Mouse (Mus musculus) kidney, adult 18-20 months (tissue): ENCODE data around the gene Slfn4.
"Not testable (repeated sequence)": the region's sequence is repeated elsewhere in the genome, so short reads cannot be mapped to it uniquely, and the experiment has no call there.

Source experiments
- DNase-seq: peaks from one replicate; pipeline ENCODE4 v3.0.0; 2021

Slfn4 gene

DNA sequence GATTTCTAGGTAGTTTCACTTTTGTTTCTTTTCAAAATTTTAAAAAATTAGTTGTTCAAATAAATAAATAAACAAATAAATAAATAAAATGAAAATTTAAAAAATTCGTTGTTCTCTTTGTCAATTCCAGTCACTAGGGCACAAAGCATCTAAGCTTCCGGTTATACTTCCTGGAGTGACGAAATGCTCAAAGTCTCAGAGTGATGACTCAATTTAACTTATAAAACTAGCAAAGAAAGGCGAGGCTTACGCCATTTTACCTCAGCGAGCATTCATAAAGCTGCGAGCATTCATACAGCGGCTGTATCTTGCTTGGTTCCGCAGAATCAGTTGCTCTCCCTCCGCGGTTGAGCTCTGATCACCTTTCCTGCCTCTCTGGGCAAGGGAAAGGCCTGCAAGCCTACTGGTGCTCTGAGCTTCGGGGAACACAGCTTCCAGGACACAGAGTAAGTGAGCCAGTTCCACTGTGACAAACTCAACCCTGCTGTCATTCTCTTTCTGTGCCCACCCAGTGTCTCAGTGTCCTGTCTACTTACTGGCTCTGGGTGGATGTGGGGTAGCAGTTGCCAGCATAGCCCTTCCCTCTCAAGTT, at the start of gene Slfn4:
Gene Slfn4 (plus strand): TSS at position 239 of the 592 bp plus-strand sequence.
- DNase-seq = no peak

DNA sequence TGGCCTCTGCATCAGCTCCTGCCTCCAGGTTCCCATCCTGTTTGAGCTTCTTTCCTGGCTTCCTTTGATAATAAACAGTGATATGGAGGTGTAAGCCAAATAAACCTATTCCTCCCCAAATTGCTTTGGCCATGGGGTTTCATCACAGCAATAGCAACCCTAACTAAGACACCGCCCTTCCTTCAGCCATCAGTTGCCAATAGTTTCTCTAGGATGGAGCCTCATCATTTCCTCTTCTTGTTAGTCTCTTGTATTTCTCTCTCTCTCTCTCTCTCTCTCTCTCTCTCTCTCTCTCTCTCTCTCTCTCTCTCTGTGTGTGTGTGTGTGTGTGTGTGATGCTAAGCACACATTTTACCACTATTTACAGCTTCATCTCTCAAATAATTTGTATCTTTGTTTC, 49.4 kb upstream of the Slfn4 start:
- not testable (repeated sequence) for DNase-seq

DNA sequence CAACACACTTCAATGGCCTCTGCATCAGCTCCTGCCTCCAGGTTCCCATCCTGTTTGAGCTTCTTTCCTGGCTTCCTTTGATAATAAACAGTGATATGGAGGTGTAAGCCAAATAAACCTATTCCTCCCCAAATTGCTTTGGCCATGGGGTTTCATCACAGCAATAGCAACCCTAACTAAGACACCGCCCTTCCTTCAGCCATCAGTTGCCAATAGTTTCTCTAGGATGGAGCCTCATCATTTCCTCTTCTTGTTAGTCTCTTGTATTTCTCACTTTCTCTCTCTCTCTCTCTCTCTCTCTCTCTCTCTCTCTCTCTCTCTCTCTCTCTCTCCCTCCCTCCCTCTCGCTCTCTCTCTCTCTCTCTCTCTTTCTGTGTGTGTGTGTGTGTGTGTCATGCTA, 37.7 kb upstream of the Slfn4 start:
- not testable (repeated sequence) for DNase-seq

GRCm38 (mm10) chr11:83148939-83149338, 26.0 kb upstream of the Slfn4 start:
- DNase-seq = not testable (repeated sequence)

DNA sequence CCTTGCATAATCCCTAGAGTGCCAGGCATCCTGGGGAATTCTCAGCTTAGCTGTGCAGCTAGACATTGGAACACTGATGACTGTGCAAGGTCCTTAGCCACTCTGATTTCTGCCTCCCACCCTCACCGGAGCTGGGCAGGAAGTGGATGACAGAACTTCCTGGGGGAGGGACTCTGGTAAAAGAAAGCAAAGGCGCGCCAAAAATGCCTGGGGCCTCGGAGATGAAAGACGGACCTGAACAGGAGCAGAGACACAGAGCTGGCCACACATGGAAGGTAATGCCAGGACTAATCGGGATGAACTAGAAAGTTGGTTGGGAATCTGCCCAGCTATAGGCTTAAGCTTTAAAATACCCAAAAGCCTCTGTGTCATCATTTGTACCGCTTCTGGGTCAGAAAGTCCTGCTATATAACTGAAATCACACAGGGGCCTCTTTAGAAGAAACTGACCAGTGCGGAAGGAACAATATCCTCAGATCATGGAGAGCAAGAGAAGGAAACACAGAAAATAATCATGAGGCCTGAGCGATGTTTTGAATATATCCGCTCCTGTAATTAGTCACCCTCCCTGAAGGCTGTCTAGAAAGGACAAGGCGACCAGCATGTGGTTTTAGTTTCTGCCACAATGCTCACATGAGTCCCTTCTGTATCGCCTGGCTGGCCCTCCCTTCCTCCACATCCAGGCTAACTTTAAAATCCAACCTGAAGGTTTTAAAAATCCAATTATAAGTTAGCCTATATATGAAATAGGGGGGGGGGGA, 16.3 kb downstream of the Slfn4 start, which contains the start of gene Slfn3:
Gene Slfn3 (plus strand): TSS at position 197 of the 760 bp plus-strand sequence.
- peak; percentile 44 for DNase-seq

DNA sequence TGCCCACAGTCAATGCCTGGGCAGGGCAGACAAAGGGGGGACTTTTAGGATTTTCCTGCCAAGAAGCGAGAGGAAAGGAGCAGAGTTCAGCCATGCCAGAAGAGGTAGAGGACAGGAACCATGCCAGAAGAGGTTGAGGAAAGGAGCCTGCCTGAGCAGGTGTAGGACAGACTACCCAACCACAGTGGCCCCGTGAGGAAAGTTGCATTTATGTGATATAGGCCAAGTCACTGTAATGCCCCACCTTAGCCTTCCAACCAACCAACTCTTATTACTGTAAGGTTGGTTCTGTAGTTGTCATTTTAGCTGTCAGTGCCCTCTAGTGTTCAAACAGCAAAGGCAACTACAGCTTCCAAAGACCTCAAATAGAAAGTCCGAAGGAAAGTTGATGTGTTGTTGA, 17.0 kb downstream of the Slfn4 start:
- DNase-seq = peak; percentile 15

DNA sequence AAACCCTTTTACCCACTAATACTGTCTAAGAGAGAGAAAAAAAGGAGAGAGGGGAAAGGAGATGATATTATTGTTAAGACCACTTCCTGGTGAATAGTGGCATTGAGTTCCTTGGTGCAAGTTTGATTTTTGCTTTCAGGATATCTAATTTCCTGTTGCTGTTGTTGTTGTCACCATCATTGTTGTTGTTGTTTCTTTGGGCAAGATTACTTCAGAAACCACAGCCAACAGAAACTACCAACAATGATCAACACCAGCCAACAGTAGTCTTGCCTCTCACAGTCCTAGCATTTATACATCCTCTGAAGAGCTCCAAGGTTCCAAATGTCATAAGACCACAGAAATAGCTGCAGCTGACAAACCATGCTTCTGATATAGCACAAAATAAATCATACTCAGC, 30.0 kb downstream of the Slfn4 start:
- DNase-seq = no peak

DNA sequence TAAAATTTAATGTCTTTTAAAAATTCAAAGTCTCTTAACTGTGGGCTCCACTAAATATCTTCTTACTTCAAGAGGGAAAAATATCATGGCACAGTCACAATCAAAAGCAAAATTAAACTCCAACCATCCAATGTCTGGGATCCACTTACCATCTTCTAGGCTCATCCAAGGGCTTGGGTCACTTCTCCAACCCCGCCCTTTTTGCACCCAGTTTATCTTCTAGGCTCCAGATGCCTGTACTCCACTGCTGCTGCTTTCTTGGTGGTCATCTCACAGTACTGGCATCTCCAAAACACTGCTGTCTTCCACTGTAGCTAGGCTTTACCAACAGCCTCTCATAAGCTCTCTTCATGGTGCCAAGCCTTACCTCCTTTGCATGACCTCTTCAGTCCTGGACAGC, 41.1 kb downstream of the Slfn4 start:
- no peak for DNase-seq

GRCm38 (mm10) chr11:83221328-83221877, 46.4 kb downstream of the Slfn4 start:
- DNase-seq = no peak

GRCm38 (mm10) chr11:83223367-83223766, 48.4 kb downstream of the Slfn4 start:
- DNase-seq = no peak

- DNase-seq = not testable (repeated sequence)
These were observed 48.8 kb downstream of the Slfn4 start for GRCm38 (mm10) chr11:83223793-83224192.

DNA sequence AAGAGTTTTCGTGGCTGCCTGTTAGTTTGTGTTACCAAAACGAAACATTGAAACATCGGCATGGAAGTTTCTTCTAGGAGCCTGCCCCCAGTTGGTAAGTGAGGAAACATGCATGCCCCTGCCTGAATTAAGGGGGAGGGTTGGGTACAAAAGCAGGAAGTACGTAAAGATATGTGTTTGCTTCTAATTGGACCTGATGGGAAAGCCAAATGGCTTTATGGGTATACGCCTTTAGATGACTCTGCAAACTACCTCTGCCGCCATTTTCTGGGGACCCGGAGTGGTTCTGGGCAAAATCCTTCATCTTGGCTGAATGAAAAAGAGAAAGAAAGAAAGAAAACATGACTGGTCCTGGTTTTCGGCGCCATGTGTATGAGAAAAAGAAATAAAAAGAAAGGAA, 49.2 kb downstream of the Slfn4 start:
- no peak for DNase-seq

DNA sequence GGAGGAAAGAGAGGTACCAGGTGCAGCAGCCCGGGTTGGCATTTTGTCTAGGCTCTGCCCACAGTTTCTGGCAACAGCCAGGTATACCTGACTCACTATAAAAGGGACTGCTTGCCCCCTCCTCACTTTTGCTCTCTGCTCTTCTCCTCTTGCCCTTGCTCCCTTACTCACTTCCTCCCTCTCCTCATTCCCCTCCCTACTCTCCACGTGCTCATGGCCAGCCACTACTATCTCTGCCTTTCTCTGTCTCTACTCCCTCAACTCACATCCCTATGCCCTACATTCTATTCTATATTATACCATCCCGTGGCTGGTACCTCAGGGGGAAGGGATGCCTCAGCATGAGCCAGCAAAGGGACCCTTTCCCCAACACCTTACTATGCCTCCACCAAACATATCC, 49.8 kb downstream of the Slfn4 start:
- DNase-seq = no peak

GRCm38 (mm10) chr11:83225371-83225960, 50.5 kb downstream of the Slfn4 start:
- no peak for DNase-seq

- DNase-seq = no peak
These were observed 53.1 kb downstream of the Slfn4 start for GRCm38 (mm10) chr11:83227926-83228723.

- DNase-seq = no peak
These were observed 56.0 kb downstream of the Slfn4 start for GRCm38 (mm10) chr11:83230966-83231365.

GRCm38 (mm10) chr11:83233621-83234020, 58.6 kb downstream of the Slfn4 start:
- DNase-seq = not testable (repeated sequence)

DNA sequence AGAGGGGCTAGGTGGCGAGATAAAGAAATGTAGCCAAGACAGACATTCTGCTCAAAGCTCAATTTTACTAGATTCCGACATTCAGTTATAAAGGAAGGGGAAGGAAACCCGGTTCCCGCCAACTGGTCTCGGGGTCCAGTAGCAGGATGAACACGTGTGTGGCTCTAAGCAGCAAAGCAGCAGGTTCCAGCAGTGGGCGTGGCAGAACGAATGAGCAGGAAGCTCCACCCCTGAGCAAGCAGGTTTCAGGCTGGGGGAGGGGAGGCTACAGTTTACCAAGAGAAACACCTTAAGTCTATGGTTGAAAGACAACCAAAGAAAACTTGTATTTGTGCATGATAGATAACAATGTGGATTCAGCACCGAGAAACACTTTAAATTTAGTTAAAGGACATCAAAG, 62.4 kb downstream of the Slfn4 start:
- DNase-seq = not testable (repeated sequence)

- no peak for DNase-seq
These were observed 63.4 kb downstream of the Slfn4 start for GRCm38 (mm10) chr11:83238389-83238788.

- no peak for DNase-seq
These were observed 64.8 kb downstream of the Slfn4 start for GRCm38 (mm10) chr11:83239811-83240210.
